Mouse (Mus musculus): ENCODE data around the gene Sirt2.

GRCm38 (mm10) chr7:28820358-28821260 is 54.1 kb downstream of the Sirt2 start:
- TF ChIP-seq CTCF (IDR thresholded peaks at IDR 0.05; ENCODE audit: insufficient read depth, low read length): no peak
- no peak for TF ChIP-seq POLR2A (IDR thresholded peaks at IDR 0.05; ENCODE audit: borderline replicate concordance, extremely low read depth, low read depth, low read length)
